Mouse (Mus musculus): ENCODE measurements at regions not wholly inside any gene's neighbourhood (a gene's known extent, or its start where the extent isn't known, plus 50 kb on each side); places are given as distances from the start of the nearest gene placed in this dataset.

DNA sequence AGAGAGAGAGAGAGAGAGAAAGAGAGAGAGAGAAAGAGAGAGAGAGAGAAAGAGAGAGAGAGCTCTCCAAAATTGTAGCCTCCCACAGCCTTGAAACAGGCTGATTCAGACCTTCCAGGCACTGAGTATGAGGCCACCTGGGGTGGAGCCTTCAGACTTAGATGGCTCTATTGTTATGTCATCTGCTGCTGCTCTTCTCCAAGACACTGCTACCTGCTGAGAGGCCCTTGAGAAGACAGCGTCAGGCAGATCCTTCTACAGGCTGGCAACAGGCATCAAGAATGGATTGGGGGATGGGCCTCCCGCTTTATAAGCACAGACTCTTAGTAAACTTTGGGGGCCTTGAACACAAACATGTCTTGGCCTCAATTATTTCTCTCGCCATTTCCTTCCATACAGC is 1340.9 kb upstream of the Adgrl3 start:
- no peak for DNase-seq

DNA sequence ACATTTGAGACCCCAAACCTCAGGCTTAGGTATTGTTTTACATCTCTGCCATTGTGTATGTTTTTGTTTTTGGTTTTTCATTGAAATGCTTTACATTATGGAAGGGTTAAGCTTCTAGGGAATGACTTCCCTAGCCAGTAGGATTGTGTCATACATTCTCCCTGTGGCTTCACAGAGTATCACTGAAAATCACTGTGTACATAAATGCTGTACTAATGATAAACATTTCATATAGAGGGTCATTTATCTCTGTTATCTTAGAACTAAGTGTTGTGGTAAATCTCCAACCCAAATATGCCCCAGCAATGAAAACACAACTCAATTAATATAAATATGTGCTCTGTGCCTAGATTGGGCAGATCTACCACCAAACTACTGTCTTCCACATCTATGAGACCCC is 1339.6 kb upstream of the Adgrl3 start:
- DNase-seq, result no peak

DNA sequence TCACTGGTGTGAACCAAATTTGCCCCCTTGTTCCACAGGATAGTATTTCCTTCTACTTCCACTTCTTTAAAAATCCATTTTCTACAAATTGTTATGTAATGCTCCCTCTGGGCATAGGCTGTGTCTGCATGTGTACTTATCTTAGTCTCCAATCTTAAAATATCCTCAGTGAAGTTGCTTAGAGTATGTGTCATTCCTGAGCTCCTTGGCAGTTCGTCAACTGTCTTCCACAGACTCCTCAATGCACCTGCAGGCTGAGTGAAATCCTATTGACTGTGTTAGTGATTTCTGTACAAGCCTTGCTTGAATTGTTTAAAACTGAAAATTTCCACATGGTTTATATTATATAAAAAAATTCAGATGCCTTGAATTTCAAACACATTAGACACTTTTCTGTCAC is 1313.3 kb upstream of the Adgrl3 start:
- DNase-seq, result peak; percentile 3 to 5

- DNase-seq, result peak; percentile 30 to 42
Observed at GRCm38 (mm10) chr5:79734885-79735284, 1285.1 kb upstream of the Adgrl3 start.

DNA sequence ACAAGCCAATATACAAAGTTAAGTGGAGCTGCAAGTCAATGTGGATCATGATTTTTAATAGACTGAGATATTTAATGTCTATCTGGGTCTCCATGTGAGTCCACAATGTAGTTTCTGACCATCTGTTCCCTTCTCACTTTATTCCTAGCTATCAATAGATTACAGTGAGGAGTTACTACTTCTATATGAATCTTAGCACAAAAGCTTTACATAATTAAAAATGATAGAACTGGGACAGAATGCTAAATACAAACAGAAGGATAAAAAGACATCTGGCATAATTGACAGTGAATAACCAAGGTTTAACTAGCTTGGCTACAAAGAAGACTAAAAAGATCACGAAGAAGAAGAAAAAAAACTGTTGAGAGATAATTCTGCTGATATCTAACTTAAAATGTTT is 1235.5 kb upstream of the Adgrl3 start:
- DNase-seq, result no peak

GRCm38 (mm10) chr5:79826531-79826930 is 1193.4 kb upstream of the Adgrl3 start:
- no peak for DNase-seq

DNA sequence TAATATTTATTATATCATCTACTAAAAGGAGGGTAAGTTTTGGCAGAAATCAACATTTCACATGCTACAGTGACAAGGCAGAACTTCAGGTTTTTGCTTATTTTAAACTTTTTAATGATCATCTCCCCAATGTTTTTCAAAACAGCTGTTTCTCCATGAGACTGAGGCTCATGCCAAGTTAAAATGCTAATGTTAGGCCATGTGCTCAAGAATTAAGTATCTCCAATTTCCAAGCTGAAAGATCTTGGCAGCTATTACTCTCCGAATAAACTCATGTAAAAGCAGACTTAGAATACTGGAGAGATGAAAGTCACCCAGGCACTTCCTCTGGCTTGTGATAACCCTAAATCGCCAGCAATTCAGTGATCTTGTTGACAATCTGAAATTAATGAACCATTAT is 1173.5 kb upstream of the Adgrl3 start:
- no peak for DNase-seq

- no peak for DNase-seq
Observed at GRCm38 (mm10) chr5:79855866-79856265, 1164.1 kb upstream of the Adgrl3 start.

- no peak for DNase-seq
Observed at GRCm38 (mm10) chr5:79900713-79901112, 1119.2 kb upstream of the Adgrl3 start.

DNA sequence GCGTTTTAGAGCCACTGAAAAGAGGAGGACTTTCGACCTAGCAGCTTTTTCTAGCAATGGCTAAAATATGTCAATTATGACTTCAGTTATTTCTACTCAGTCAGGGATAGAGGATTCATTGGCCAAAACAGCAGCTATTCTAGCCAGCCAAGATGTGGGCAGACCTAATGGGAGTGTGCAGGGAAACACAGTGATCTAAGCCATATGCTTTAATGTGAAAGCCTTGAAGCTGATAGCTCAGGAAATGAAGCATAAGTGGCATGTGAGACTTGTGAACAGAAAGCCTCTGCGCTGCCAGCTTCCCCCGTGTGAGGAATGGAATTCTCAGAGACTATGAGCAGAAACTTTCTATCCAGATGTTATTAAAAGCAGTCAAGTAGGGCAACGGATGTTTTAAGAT is 1114.6 kb upstream of the Adgrl3 start:
- DNase-seq, result peak; percentile 19 to 24

Measured in cerebellum, postnatal 10 days (tissue).